Mouse (Mus musculus): ENCODE results near the gene Ccdc62.

DNA sequence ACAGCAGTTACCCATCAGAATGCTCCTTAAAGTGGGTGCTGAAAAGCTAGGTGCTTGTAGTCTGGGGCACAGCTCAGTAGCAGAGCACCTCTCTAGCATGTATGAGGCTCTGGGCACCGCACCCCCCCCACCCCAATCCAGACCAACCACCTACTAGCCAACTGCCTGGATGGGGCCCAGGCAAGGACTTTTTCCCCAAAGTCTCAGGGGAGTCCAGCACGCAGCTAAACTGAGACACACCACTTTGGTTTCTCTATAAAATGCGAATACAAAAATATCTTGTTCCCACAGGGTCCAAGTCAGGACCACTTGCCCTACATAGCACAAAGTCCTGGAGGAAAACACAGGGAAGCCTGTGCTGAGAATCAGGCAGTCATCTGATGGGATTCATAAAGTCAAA is 83.7 kb downstream of the Ccdc62 start:
- TF ChIP-seq CTCF (IDR thresholded peaks at IDR 0.05; ENCODE audit: borderline replicate concordance, insufficient read depth, low read length) (no peak), POLR2A (IDR thresholded peaks at IDR 0.05; ENCODE audit: low read depth, low read length) (no peak)
